Mouse (Mus musculus) T-helper 2 cell (primary cell): ENCODE data around the gene Dctn2.

Experiments used
- in situ Hi-C: fragments of 300-600 bp; cut with MboI, MseI; formaldehyde crosslinking; loops from one replicate; pipeline ENCODE4 v1.15.1; 2025; ENCODE audit warnings: high pct_unique_total_duplicates

Gene Dctn2

DNA sequence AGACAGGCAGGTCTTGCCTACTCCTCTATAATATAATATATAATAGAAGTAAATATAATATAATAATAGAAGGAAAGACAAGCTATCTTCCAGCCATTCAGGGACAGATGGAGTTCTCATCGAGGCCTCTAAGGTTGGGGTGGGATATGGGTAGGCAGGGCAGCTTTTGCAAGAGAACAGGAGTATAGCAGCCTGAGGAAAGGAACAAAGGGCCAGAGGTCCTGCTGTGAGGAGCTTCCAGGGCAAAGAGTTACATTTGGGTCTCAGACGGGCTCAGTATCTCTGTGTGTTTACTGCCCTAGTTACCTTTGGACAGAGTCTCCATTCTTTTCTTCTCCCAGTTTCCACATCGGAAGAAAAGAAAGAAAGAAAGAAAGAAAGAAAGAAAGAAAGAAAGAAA is 2.5 kb upstream of the Dctn2 start:
- in situ Hi-C loops = no loop called here

DNA sequence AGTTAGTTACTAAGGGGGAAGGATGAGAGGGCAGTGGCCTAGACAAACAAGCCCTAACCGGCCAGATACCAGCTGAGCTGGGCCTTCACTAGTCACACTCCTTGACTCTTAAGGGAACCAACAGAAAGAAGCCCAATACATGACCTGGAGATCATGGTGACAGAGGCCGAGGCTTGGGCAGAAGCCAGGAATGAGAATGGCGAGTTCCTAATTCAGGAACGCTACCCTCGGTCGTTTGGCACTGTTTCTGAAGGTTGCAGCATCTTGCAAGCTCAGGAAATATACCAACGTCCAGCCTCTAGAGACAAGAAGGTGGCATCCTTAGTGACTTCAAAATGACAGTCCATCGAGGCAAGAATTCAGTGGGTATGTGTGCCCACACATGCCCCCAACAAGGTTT is 1.8 kb upstream of the Dctn2 start:
- in situ Hi-C loops = no loop called here

DNA sequence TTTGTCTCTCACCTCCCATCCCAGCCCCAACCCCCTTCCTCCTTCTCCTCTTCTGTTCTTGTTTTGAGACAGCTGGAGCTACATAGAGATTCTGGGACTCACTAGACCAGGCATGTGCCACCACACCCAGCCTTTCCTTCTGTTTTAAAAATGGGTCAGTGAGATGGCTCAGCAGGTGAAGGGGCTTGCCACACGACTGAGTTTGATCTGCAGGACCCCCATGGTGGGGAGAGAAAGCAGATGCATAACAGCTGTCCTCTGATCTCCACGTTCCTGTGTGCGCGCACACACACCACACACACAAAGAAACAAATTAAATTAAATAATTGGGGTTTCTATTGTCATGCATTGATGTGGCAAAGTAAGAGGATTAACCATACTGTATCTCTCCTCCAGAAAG is 1.2 kb upstream of the Dctn2 start:
- in situ Hi-C loops = no loop called here

DNA sequence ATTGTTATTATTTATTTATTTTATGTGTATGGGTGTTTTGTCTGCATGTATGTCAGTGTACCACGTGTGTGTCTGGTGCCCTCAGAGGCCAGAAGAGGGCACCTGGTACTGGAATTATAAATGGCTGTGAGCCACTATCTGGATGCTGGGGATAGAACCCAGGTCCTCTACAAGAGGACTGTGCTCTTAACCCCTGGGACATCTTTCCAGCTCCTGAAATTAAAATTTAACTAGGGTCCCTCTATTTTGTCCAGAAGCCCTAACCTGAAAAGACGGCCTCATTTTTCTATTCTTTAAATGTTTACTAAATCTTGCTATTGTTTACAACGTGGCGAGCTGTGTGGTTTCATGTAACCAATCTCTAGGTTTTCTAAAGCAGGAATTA is 449 bp upstream of the Dctn2 start:
- in situ Hi-C loops = no loop called here

DNA sequence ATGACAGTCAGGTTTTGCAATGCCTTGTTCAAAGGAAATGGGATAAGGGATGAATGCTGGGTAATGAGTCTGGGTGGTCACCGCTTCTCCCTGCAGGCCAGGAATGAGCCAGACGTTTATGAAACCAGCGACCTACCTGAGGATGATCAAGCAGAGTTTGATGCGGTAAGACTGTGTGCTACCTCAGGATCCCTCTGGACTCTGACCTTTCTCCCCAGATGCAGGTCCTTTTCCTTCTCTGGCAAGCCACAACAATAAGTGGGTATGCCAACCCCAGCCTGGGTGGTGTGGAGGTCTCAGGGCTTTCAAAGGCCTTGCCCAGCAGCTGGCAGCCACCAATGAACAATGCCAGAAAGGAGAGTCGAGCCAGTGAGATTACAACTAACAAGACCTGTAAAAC is 1.1 kb downstream of the Dctn2 start:
- in situ Hi-C loops = no loop called here

DNA sequence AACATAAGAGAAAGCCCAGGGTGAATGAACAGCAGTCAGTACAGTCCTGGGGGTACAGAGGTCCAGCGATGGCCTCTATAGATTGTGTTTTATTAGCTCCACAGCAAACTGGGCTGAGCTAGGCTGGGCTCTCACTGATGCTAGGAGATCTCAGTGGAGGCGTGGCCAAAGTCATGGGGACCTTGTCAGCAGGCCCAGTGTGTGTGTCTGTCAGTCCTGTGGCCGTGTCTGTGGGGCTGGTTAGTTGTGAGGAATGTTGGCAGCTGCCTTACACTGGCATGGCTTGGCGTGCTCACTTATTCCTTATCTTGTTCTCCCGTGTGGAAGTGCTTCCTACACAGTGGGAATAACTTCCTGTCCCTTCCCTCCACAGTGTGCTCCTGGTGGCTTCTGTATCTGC is 2.2 kb downstream of the Dctn2 start:
- in situ Hi-C loops = no loop called here

DNA sequence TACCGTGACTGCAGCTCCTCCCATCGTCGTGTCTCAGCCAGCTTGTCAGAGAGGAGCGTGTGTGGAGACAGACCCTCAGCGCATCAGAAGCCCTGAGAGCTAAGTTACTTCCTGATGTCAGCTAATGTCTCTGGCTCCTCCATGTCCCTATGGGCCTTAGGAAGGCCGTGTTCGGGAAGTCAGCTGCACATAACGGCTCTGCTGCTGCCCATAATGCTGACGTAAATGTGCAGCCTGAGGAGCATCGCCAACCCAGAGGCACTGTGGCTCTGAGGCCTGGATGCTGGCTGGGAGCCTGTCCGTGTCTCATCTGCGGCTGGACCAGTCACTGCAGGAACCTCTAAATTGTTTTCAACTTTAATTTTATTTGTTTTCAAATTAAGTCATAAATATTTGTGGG is 2.9 kb downstream of the Dctn2 start:
- in situ Hi-C loops = no loop called here

DNA sequence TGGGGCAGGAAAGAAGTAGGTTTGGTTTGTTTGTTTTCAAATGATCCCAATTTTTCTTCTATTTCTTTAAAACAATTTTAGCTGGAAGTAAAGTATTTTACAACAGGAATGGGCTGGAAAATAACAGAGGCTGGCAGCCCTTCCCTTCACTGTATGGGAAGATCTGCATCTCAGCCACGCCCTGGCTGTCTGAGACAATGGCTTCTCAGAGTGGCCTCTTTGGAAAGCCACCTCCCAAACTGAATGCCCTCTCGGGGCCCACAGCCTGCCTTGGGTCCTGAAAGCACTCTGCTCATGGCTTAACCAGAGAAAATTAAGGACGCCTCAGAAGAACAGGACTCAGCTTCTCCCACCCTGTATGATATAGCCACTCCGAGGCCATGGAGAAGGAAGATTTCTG is 3.7 kb downstream of the Dctn2 start:
- in situ Hi-C loops = no loop called here

DNA sequence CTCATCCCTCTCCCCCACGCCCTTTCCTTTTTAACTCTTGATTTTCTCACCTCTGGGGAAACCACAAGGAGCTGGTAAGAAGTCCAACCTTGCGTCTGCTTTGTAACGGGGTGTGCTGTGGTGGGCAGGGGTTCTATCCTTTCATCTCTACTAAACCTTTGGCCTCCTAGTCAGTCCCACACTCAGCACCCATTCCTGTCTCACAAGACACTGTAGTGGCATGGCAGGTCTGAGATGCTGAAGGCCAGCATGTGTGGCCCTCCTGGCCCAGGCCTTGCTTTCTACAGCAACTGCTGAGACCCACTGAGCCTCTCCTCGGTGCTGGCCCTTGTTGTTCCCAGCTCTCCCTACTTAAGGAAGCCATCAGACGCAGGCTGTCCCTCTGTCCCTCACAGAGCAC is 6.2 kb downstream of the Dctn2 start:
- in situ Hi-C loops = no loop called here

DNA sequence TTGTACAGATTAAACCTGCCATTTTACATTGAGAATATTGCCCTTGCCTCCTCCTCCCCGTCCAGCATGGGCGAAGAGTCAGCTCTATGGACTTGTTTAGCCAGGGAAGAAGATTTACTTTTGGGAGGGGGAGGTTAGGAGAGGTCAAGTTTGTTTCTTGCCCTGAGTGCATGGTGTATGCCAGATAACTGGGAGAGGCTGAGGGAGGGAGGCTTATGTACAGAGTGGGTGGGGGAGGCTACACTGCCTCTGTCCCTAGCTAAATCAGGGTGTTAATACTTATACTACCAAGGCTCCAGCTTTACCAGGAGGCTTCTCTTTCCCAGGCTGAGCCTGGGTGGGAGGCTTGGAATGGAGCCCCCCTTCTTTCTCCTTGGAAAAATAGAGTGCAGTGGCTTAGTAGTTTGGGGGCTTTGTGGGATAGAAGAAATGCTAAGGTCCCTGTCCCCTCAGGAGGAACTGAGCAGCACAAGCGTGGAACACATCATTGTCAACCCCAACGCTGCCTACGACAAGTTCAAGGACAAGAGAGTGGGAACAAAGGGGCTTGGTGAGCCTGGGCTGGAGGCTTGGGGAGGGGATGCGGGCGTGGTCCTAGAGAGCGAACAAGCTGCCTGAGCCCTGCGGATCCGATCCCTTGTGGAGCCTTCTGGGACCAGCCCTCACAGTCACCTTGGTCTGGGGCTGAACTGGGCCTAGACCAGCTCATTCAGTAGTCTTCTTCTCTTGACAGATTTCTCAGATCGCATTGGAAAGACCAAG is 8.3 kb downstream of the Dctn2 start:
- in situ Hi-C loops = no loop called here

DNA sequence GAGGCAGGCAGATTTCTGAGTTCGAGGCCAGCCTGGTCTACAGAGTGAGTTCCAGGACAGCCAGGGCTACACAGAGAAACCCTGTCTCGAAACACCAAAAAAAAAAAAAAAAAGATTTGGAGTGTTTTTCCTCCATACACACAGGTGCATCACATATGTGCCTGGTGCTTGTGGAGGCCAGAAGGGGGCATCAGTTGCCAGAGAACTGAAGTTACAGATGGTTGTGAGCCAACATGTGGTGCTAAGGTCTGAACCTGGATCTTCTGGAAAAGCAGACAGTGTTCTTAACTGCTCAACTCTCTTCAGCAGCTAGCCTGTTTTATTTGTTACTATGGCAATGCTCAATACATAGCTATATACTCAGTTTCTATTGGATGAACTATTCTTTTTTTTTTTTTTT is 13.6 kb downstream of the Dctn2 start:
- in situ Hi-C loops = no loop called here

DNA sequence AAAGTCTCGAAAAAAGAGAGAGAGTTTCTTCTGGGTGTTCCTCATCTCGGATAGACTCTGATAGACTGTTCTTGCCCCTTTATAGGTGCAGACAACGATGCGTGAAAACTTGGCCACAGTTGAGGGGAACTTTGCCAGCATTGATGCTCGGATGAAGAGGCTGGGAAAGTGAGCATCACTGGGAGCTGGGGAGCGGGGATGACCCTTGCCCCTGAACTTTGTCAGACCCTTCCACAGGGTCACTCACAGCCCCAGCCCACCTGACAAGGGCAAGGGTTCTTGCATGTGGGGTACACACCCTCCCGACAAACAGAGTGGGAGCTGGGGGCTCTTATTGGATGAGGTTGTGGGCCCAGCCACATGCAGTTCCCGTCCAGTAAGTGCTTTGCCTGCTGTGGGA is 15.1 kb downstream of the Dctn2 start:
- in situ Hi-C loops = no loop called here

DNA sequence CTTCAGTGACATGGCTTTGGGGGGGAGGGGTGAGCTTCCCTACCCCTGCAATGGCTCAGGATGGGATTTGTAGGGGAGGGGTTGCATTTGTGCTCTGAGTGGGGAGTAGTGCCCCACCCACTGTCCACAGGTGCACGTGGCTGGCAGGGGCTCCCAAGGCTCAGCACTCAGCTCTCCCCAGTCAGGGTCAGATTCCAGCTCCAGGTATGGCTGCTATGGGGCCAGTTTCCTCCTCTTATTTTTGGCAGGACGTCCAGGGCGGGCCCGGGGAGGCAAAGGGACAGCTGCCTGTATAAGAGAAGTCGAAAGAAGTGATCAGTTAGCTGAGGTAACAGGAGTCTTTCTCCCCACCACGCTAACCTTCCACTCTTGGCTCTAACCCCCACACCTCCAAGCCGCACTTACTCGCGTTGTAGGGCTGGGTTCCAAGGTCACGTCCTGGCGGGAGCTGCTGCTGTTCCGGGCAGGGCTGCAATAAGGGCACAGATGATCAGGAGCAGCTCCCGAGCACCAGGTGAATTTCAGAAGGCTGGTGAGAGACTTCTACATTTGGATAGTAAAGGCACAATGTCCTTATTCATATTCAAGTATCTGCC is 16.6 kb downstream of the Dctn2 start:
- in situ Hi-C loops = no loop called here

DNA sequence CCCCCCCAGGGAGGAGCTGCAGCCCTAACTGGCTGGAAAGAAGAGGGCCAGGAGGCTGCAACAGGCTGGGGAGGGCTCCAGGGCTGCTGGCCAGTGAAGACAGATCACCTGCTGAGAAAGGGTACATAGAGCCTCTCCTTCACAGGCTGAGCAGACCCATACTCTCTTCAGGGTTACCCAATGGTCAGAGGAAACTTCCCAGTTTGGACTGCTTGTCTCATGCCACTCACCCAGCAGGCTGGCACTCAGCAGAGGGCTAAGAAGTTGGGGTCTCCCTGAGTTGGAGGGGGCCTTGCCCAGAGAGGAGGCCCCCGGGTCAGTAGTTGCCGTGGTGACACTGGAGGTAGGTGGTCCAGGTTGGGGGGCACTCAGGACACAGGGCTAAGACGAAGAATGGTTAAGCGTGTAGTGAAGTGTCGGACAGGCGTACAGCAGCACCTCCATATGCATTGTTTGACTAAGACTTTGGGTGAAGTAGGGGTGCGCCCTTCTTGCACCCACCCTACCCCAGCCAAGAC is 18.0 kb downstream of the Dctn2 start:
- in situ Hi-C loops = no loop called here

DNA sequence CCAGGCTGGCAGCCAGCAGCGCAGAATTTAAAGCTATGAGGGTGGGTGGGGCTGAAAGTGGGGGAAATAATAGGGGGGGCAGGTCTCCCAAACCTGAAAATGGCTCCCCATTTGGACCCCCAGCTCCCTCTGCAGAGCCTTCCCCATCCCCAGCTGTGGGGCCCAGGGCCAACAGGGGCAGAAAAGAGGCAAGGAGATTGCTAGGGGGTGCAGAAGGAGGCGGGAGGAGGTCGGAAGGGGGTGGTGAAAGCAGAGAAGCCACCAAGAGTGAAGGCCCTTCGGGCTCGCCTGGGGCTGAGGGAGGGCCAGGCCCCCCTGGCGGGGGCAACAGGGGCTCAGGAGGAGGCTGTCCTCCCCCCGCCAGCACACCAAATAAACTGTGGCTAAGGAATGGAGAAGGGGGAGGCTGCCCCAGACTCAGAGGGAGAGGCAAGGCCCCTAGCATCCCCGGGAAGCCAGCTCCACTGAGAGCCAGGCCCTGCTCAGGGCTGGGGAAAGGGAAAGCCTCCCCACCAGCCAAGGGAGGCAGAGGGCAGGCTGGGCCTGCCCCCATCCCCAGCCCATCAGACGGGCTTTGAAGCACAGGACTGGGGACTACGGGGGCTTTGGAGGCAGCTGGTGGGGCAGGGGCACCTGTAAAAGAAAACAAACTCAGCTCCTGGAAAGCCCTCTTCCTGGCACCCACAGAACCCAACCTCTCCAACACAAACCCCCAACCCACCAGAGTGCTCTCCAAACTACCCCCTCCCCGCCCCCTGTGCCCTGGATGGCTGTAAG is 18.7 kb downstream of the Dctn2 start:
- in situ Hi-C loops = no loop called here

DNA sequence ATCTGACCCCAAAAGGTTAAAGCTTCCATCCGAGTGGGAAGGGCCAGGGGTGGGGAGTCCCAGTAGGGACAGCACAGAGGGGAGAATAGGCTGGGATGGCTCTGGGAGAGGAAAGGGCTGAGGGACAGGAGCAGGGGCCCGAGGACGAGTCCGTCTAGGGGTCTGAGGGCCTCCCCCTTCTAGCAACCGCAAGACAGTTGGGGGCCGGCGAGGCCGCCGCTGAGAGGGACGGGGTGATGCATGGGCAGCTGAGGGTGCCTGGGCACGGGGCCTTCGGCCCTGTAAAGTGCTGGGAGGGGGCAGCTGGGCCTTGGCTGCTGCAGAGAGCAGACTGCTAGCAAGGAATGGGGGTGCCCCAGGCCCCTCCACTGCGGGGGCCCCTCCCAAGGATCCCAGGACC is 19.5 kb downstream of the Dctn2 start:
- in situ Hi-C loops = no loop called here

DNA sequence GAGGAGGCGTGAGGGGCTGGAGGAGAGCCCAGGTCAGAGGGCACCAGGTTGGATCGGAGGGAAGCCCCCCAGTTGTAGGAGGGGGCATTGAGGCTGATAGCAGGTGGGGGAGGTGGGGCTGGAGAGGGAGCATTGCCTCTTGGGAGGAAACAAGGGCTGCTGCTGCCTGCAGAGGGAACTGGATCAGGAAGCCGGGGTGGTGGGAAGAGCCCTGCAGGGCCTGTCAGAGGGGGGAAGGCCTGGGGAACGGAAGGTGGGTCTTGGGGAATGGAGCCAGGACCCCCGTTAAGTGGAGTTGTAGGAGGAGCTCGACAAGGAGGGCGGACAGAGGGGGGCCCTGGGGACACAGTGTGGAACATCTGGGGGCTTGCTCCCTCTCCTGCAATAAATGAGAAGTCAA is 20.0 kb downstream of the Dctn2 start:
- in situ Hi-C loops = no loop called here

DNA sequence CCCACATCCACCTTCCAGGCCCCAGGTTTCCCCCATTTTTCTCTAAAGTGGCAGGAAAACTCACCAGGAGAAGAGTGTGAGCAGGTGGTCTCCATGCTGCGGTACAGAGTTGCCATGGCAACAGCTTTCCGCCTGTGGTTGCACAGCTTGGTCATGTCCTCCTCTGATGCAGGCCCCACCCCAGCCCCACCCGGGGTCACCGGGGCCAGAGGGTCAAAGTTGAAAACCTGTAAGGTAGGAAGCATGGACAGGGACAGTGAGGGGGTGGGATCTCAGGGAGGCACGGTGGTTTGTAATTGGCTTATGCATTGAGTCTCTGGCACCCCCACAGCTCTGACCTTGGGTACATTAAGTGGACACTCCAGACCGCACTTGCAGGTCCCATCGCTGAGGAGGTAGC is 20.6 kb downstream of the Dctn2 start:
- in situ Hi-C loops = no loop called here

DNA sequence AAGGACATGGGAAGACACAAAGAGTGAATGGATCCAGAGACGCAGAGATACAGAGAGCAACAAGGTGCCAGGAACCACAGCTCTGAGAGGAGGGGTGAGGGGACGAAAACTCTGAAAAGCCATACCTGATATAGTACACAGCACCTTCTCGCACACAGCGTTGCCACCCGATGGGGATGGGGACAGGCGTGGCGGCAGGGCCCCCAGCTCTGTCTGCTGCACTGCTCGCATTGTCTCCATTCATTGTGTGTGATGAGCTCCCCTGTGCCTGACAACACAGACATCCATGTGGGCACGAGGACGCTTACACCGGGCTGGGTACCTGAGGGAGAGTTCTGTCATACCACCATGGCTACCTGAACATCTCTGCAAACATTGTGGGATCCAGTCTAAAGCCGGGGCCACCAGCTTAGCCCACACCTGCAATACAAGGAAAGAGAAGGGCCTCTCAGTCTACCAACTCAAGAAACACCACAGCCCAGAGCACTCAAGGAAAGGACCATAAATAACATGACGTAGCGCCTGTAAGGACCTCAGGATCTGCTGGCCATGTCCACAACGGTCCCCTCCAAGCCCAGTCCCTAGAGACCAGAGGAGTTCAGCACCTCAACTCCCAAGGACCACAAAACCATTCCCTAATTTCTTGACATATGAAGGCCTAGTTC is 21.2 kb downstream of the Dctn2 start:
- in situ Hi-C loops = no loop called here

DNA sequence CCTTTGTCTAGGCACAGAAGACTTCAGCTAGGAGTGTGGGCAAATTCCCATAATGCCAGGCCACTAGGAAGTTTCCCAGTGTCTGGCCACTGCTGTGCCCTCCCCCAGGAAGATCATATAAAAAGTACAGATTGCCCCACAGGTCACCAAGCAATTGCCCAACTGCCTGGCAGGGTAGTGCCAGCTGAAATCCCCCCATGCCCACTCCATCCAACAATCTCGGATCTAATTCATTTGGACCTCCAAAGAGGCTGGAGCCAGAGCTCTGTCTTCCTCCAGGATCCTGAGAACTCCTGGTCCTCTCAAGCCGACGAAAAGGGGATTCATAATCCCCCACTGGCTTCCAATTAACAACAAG is 21.7 kb downstream of the Dctn2 start:
- in situ Hi-C loops = no loop called here

DNA sequence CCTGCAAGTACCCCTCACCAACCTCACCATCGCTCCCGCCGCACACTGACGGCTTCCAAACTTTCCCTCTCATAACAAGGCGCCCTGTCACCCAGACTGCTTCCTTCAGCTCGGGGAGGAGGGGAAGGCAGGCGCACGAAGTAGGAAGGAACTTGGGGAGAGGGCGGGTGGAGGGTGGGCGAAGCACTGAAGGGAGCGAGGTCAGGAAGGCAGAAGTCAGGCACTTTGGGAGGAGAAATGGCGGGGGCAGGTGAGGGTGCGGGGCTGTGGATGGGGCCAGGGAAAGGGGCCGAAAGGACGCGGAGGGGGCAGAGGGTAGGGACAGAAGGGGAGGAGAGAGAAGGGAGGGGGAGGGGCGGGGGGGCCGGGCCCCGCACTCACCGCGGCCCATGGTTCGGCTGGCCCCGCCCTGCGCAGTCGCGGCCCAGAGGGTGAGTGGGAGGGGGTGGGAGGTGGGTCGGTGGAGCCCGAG is 22.2 kb downstream of the Dctn2 start:
- in situ Hi-C loops = no loop called here
